Mouse (Mus musculus) E14TG2a.4 (cell line): ENCODE measurements at regions not wholly inside any gene's neighbourhood (a gene's known extent, or its start where the extent isn't known, plus 50 kb on each side); places are given as distances from the start of the nearest gene placed in this dataset.

ENCODE experiments used
- H3K27me3 ChIP-seq: 2 replicates; pipeline ENCODE4 v1.6.1; 2014; ENCODE audit warnings: low read length, control low read depth; ENCODE audit not compliant: insufficient read depth
- H3K36me3 ChIP-seq: 2 replicates; pipeline ENCODE4 v1.6.1; 2014; ENCODE audit warnings: low read length, control low read depth; ENCODE audit not compliant: insufficient read depth
- H3K4me1 ChIP-seq: replicated peaks from 2 replicates; pipeline ENCODE4 v1.6.1; 2014; ENCODE audit warnings: low read depth, low read length, control low read depth
- H3K4me3 ChIP-seq: replicated peaks from 2 replicates; pipeline ENCODE4 v1.5.1; 2014; ENCODE audit warnings: mild to moderate bottlenecking, low read length
- H3K9me3 ChIP-seq: 2 replicates; pipeline ENCODE4 v1.6.1; 2014; ENCODE audit warnings: low read length, control low read depth
- CTCF ChIP-seq: conservative IDR thresholded peaks from 2 replicates; pipeline ENCODE4 v1.5.1; 2014; ENCODE audit warnings: low read length
- NANOG ChIP-seq: IDR thresholded peaks from 2 replicates; pipeline ENCODE4 v1.6.1; 2014; ENCODE audit warnings: borderline replicate concordance, low read length, mixed read lengths
- POU5F1 ChIP-seq: IDR thresholded peaks from 2 replicates; pipeline ENCODE4 v1.6.1; 2014; ENCODE audit warnings: low read length, borderline replicate concordance

DNA sequence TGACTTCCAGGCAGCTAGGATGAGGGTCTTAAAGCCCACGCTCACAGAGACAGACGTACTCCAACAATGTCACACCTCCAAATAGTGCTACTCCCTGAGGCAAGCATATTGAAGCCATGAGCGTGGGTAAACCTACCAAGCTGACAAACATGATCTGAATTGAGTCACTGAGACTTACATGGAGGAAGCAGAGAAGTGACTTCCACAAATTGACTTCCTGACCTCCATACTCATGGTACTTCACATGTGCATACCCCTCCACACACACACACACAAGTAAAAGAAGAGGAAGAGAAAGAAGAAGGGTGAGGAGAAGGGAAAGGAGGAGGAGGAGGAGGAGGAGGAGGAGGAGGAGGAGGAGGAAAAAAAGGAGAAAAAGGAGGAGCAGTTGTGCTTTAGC is 577.8 kb upstream of the Nrp1 start:
- 0 out of 2 replicates have a peak, but pooled peaks cover 2% of the 10 kb centered on the region for H3K27me3 ChIP-seq
- TF ChIP-seq NANOG (no peak), CTCF (no peak), POU5F1 (no peak)
- no peaks in the 10 kb centered on the region for H3K9me3 ChIP-seq
- H3K4me3 ChIP-seq = no peak overlapping the region
- peaks cover 24% of the 10 kb centered on the region for H3K4me1 ChIP-seq
- no peaks in the 10 kb centered on the region for H3K36me3 ChIP-seq

DNA sequence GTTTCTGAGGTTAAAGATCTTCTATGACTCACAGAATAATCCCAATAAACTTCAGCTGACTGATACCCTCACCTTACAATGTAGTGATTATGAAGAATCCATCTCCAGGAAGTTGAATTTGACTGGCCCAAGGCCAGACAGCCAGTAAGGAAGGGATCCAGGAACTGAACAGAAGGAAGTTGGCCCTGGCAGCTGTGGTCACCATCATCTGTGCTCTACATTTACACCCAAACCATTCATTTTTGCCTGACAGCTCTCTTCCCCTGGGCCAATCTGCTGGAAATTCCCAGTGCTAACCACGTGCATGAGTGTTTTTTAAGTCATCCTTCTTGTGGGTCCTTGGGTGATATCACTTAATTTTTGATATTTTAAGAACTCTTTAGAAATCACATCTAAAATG is 577.4 kb upstream of the Nrp1 start:
- H3K4me1 ChIP-seq = peaks cover 20% of the 10 kb centered on the region
- H3K36me3 ChIP-seq = no peaks in the 10 kb centered on the region
- no peaks in the 10 kb centered on the region for H3K9me3 ChIP-seq
- no peak overlapping the region for H3K4me3 ChIP-seq
- TF ChIP-seq NANOG (no peak), CTCF (no peak), POU5F1 (no peak)
- 0 out of 2 replicates have a peak, but pooled peaks cover 2% of the 10 kb centered on the region for H3K27me3 ChIP-seq

DNA sequence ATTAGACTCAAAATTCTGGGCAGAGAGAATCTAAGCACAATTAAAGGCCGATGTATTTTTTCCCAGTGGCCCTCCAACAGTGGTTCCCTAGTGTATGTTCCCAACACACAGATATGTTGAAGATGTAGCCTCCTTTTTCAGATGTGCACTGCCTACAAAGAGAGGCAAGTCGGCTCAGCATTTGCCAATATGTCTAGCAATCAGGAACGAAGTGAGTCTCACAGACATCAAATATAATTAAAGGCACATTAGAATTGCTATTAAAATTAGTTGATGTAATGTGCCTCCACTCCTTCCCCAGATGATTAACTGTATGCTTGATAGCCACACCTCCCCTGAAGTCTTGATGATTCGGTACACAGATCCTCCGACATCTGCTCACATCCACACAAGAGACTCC is 565.8 kb upstream of the Nrp1 start:
- no peaks in the 10 kb centered on the region for H3K27me3 ChIP-seq
- no peaks in the 10 kb centered on the region for H3K9me3 ChIP-seq
- no peak overlapping the region for H3K4me3 ChIP-seq
- TF ChIP-seq POU5F1 = no peak
- no peak for TF ChIP-seq NANOG
- no peak for TF ChIP-seq CTCF
- no peaks in the 10 kb centered on the region for H3K36me3 ChIP-seq
- H3K4me1 ChIP-seq = no peaks in the 10 kb centered on the region

DNA sequence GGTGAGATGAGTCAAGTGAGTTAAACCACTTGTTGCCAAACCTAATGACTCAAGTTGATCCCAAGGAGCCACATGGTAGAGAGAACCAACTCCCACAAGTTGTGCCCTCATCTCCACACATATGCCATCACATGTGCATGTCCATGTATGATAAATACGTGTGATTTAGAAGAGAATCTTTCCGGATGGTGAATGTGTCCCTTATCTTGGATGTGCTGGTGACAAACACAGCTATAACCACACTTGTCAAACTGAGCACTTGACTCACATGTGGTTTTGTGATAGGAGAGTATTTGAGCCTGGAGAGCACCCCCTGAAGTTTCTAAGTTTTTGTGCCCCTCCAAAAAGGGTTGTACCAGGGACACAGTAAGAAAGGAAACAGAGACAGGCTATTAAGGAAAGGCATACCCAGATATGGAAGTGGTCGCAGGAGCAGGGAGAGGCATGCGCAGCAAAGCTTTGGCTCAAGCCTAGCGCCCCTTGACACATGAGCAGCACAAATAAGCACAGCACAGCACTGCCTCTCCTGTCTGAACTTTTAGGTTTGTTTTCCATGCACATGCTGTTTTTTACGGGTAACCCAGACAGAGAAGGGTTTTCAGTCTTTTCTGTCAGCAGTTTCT is 558.4 kb upstream of the Nrp1 start:
- Histone ChIP-seq H3K4me1 (no peaks in the 10 kb centered on the region), H3K36me3 (no peaks in the 10 kb centered on the region), H3K9me3 (no peaks in the 10 kb centered on the region), H3K4me3 (no peak overlapping the region), H3K27me3 (no peaks in the 10 kb centered on the region)
- TF ChIP-seq POU5F1 (no peak), CTCF (no peak), NANOG (no peak)

DNA sequence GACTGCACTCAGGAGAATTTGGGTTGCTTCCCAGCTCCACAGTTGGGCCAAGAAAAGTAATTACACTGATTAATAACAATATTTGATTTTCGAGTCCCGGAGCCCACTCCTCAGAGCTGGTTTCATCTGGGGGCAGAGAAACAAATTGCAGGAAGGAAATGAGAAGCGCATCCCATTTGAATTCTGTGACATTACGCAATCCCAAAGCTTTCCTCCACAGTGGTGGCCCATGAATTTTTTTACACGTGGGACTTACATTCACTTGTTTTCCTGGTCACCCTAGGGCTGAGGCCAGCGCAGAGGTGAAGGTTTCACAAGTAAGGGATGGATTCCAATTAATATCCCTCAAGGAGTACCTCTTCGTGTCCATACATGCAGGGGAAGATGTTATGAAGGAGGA is 556.3 kb upstream of the Nrp1 start:
- Histone ChIP-seq H3K9me3 (no peaks in the 10 kb centered on the region), H3K27me3 (no peaks in the 10 kb centered on the region), H3K4me1 (no peaks in the 10 kb centered on the region), H3K36me3 (no peaks in the 10 kb centered on the region), H3K4me3 (no peak overlapping the region)
- TF ChIP-seq POU5F1 = no peak
- no peak for TF ChIP-seq NANOG
- no peak for TF ChIP-seq CTCF

DNA sequence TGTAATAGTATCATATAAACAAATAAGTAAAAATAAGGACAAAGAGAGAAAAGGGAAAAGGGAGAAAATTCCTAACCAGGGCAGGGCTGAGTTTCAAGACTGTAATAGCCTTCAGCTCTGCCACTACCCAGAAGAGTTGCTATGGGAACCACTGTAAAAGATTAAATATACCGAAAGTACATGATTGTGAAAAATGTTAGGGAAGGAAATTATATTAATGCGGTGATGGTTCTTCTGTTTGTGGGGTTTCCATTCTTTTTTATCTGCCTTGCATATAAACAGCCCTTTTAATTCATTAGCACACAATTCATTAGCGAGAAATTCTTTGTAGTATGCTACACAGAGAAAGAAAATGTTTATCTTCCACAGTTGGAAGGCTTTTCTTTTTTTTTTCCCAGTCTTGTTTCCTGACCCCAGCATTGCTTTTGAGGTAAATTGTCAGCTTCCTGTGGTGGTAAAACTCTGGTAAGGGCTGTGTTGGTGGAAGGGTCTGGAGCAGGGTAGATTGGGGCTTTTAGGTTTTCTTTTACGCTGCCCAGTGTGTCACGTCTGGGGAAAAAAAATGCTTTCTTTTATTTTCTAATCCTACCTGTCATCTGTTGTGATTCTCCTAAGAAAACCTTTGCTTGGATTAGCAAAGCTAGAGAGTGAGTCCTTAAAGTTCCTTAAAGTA is 555.6 kb upstream of the Nrp1 start:
- H3K36me3 ChIP-seq = no peaks in the 10 kb centered on the region
- H3K27me3 ChIP-seq = no peaks in the 10 kb centered on the region
- H3K4me1 ChIP-seq = no peaks in the 10 kb centered on the region
- H3K4me3 ChIP-seq = no peak overlapping the region
- no peaks in the 10 kb centered on the region for H3K9me3 ChIP-seq
- TF ChIP-seq POU5F1 (no peak), NANOG (no peak), CTCF (no peak)

DNA sequence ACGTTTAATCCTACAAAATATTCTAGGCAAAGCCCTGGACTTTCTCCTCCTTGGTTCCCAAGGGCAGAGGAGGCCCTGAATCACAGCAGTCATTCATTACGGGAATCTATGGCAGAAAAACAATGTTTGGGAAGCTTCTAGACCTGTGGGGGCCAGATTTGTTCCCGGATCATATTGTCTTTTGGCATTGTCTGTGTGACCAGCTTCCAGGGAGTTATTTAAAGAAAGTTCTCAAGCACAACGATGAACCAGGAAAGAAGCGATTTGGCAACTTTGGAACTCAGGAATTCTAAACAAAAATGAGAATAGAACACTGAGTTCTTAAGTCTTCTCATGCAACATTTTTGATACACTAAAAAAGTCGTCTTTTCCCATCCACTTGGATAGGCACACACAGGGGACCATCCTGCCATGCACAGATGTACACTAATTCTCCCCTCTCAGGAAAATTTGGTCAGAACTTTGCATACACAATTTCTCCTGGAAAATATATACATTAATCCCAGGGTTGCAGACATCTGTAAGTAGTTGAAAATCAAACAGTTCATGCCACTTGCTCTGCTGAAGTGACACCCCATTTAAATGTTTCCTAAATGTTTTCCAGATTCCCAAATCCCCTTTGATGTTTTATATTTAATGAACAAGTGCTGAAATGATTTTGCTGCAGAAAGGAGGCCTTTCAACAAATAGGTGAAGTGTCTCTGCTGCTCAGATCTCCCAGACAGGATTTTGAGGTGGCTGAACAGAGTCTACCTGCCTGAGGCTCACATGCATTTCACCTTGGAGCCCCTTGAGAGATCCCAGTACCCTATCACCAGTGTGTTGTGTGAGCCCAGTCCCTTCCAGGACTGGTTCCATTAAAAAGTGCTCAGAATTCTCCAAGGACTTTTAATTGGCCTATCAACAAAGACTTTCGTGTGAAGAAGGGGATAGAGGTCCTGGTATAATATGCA is 548.9 kb upstream of the Nrp1 start:
- no peaks in the 10 kb centered on the region for H3K27me3 ChIP-seq
- H3K4me3 ChIP-seq = no peak overlapping the region
- no peaks in the 10 kb centered on the region for H3K36me3 ChIP-seq
- TF ChIP-seq NANOG (no peak), CTCF (no peak), POU5F1 (no peak)
- H3K4me1 ChIP-seq = no peaks in the 10 kb centered on the region
- no peaks in the 10 kb centered on the region for H3K9me3 ChIP-seq

DNA sequence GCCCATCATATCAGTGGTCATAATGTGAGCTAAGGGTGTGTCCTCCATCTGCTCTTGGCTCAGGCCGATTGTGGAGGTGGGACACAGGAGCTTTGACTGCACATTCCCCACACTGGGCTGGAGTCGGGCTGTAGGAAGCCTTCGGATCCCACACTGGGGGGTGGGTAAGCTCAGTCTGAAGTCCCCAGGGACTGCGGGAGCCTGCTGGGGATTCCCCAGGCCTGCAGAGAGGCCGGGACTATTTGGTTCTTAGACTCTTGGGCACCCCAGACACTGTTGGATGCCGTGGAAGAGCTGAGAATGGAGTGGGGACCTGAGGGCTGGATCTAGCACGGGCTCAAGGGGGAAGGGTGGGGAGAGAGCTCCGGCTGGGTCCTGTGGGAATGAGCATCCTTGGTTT is 547.1 kb upstream of the Nrp1 start:
- H3K4me1 ChIP-seq = no peaks in the 10 kb centered on the region
- TF ChIP-seq POU5F1 = no peak
- no peak for TF ChIP-seq NANOG
- TF ChIP-seq CTCF = no peak
- H3K36me3 ChIP-seq = no peaks in the 10 kb centered on the region
- H3K4me3 ChIP-seq = no peak overlapping the region
- no peaks in the 10 kb centered on the region for H3K27me3 ChIP-seq
- no peaks in the 10 kb centered on the region for H3K9me3 ChIP-seq
